Mouse (Mus musculus): ENCODE data around the gene Defa36. TPM values are rescaled to one million over a fixed set of nuclear protein-coding genes. Genes with fewer than 3 reads are reported as not detected.
"Not testable (repeated sequence)": the region's sequence is repeated elsewhere in the genome, so short reads cannot be mapped to it uniquely, and the experiment has no call there.

Defa36 gene
- not detected in 2 replicates for polyA plus RNA-seq (2012; rRNA removed)

GRCm38 (mm10) chr8:21427111-21427510 lies at the start of gene Defa36:
TSS of gene Defa36 (plus strand) at chr8:21427411.
- not testable (repeated sequence) for DNase-seq (ENCODE audit: extremely low spot score in 1 of 2, low spot score in 1 of 2)

GRCm38 (mm10) chr8:21378215-21378614 lies 49.0 kb upstream of the Defa36 start, which contains the start of gene Defa2:
TSS of gene Defa2 (plus strand) at chr8:21378515.
- not testable (repeated sequence) for DNase-seq (ENCODE audit: extremely low spot score in 1 of 2, low spot score in 1 of 2)

GRCm38 (mm10) chr8:21391511-21391910 lies 35.7 kb upstream of the Defa36 start, which contains the start of gene Defa33:
TSS of gene Defa33 (plus strand) at chr8:21391811.
- DNase-seq (ENCODE audit: extremely low spot score in 1 of 2, low spot score in 1 of 2) = not testable (repeated sequence)

GRCm38 (mm10) chr8:21456460-21456859 lies 29.2 kb downstream of the Defa36 start, which contains the start of gene Gm7849:
TSS of gene Gm7849 (minus strand) at chr8:21456560.
- not testable (repeated sequence) for DNase-seq (ENCODE audit: extremely low spot score in 1 of 2, low spot score in 1 of 2)

Other genes starting within 250 kb of the Defa36 start
- not detected in 2 replicates for gene Defa31, start 235.8 kb upstream of the Defa36 start, polyA plus RNA-seq (2012; rRNA removed)
- not detected in 2 replicates for gene Gm15293, start 225.8 kb upstream of the Defa36 start, polyA plus RNA-seq (2012; rRNA removed)
- not detected in 2 replicates for gene Gm15292, start 177.7 kb upstream of the Defa36 start, polyA plus RNA-seq (2012; rRNA removed)
- gene Defa27, start 111.9 kb upstream of the Defa36 start, polyA plus RNA-seq (2012; rRNA removed) = not detected in 2 replicates
- not detected in 2 replicates for gene Defa29, start 100.4 kb upstream of the Defa36 start, polyA plus RNA-seq (2012; rRNA removed)
- gene Defa2, start 48.9 kb upstream of the Defa36 start, polyA plus RNA-seq (2012; rRNA removed) = not detected in 2 replicates
- not detected in 2 replicates for gene Defa33, start 35.6 kb upstream of the Defa36 start, polyA plus RNA-seq (2012; rRNA removed)
- not detected in 2 replicates for gene Gm7849, start 29.1 kb downstream of the Defa36 start, polyA plus RNA-seq (2012; rRNA removed)
- gene Defa20, start 81.8 kb downstream of the Defa36 start, polyA plus RNA-seq (2012; rRNA removed) = 0.40 TPM in 1 of 2 replicates, not detected in the other
- 0.40 TPM in 1 of 2 replicates, not detected in the other for gene Defa32, start 101.6 kb downstream of the Defa36 start, polyA plus RNA-seq (2012; rRNA removed)
- not detected in 2 replicates for gene Defa37, start 138.0 kb downstream of the Defa36 start, polyA plus RNA-seq (2012; rRNA removed)
- not detected in 2 replicates for gene Defa28, start 155.6 kb downstream of the Defa36 start, polyA plus RNA-seq (2012; rRNA removed)
- gene Gm7861, start 167.1 kb downstream of the Defa36 start, polyA plus RNA-seq (2012; rRNA removed) = not detected in 2 replicates
- gene Defa26, start 190.8 kb downstream of the Defa36 start, polyA plus RNA-seq (2012; rRNA removed) = not detected in 2 replicates
- gene Defa17, start 228.4 kb downstream of the Defa36 start, polyA plus RNA-seq (2012; rRNA removed) = not detected in 2 replicates
- gene Defa34, start 238.4 kb downstream of the Defa36 start, polyA plus RNA-seq (2012; rRNA removed) = not detected in 2 replicates